Mouse (Mus musculus) liver, embryonic 16.5 days (tissue): Measurements from ENCODE around the gene Krcc1. TPM values are rescaled to one million over a fixed set of nuclear protein-coding genes. Genes with fewer than 3 reads are reported as not detected.
A peak's percentile ranks its signal among the peaks of the same experiment; 100 is the strongest.

ENCODE experiments used
- ATAC-seq: fragments of 200-750 bp; cut with Nextera tagmentation; 2 replicates; pipeline ENCODE4 v1.8.0; 2017; ENCODE audit warnings: low read depth, mild to moderate bottlenecking, moderate number of reproducible peaks, moderate library complexity
- H3K27ac ChIP-seq: fragments of 300-500 bp; sonication (generic); 2 replicates; pipeline ENCODE4 v1.5.1; 2014; ENCODE audit warnings: mild to moderate bottlenecking, low read length
- H3K27me3 ChIP-seq: fragments of 300-500 bp; sonication (generic); 2 replicates; pipeline ENCODE4 v1.6.1; 2014; ENCODE audit warnings: low read depth, low read length, mixed read lengths; ENCODE audit not compliant: control insufficient read depth, insufficient read depth
- H3K36me3 ChIP-seq: fragments of 300-500 bp; sonication (generic); 2 replicates; pipeline ENCODE4 v1.6.1; 2014; ENCODE audit warnings: mild to moderate bottlenecking; ENCODE audit not compliant: control insufficient read depth, insufficient read depth
- H3K4me1 ChIP-seq: fragments of 300-500 bp; sonication (generic); 2 replicates; pipeline ENCODE4 v1.6.1; 2014; ENCODE audit warnings: low read depth, low read length, mixed read lengths; ENCODE audit not compliant: control insufficient read depth
- H3K4me2 ChIP-seq: fragments of 300-500 bp; sonication (generic); 2 replicates; pipeline ENCODE4 v1.6.1; 2014; ENCODE audit warnings: low read depth, low read length, mixed read lengths
- H3K4me3 ChIP-seq: fragments of 300-500 bp; sonication (generic); 2 replicates; pipeline ENCODE4 v1.5.1; 2014; ENCODE audit warnings: low read depth, mild to moderate bottlenecking, low read length
- H3K9ac ChIP-seq: fragments of 300-500 bp; sonication (generic); 2 replicates; pipeline ENCODE4 v1.6.1; 2014; ENCODE audit warnings: low read depth, low read length
- H3K9me3 ChIP-seq: fragments of 300-500 bp; sonication (generic); replicated peaks from 2 replicates; pipeline ENCODE4 v1.6.1; 2016; ENCODE audit warnings: low read length; ENCODE audit not compliant: control insufficient read depth
- WGBS: fragments of 180-500 bp; shearing (Covaris S2); extraction: QIAGEN DNeasy Blood & Tissue Kit; methylation state at CpG from one replicate; pipeline ENCODE4 v1.1.7; 2014; ENCODE audit not compliant: insufficient replicate concordance; 5-methylcytosine and 5-hydroxymethylcytosine counted together
- polyA plus RNA-seq: library from polyadenylated mRNA; unstranded; fragments of >200 nt; fragmentation: Nextera tagmentation; extraction: Ambion mirVana; gene quantifications from 2 replicates; pipeline ENCODE4 v1.2.1, GENCODE M21; 2015

Gene Krcc1
- polyA plus RNA-seq, 1 experiment from 2014 or later, result 24.5 TPM

GRCm38 (mm10) chr6:71239069-71239750, 32.3 kb upstream of the Krcc1 start:
- H3K9ac ChIP-seq, result no peak overlapping the region
- H3K36me3 ChIP-seq, result no peaks in the 10 kb centered on the region
- no peak overlapping the region for H3K4me3 ChIP-seq
- WGBS, result 76% methylated on average over 26 of the region's 26 CpGs
- no peak for ATAC-seq
- H3K9me3 ChIP-seq, result no peaks in the 10 kb centered on the region
- no peaks in the 10 kb centered on the region for H3K27me3 ChIP-seq
- H3K27ac ChIP-seq, result no peak overlapping the region
- H3K4me1 ChIP-seq, result no peaks in the 10 kb centered on the region
- no peak overlapping the region for H3K4me2 ChIP-seq

DNA sequence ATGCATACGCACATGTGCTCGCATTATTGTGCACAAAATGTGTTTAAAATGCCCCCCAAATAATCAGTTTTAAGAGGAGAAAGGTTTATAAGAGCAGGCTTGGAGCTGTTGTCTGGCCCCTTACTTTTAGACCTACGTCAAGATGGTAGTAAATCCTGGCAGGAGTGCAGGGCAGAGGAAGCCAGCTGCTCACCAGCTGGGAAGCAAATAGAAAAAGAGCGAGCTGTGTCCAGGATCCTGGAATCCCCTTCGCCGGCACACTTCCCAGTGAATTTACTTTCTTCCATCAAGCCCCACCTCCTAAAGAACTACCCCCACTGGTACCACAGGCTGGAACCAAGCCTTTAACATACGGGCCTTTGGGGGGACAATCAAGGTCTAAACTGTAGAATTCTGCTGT, 30.6 kb upstream of the Krcc1 start:
- Histone ChIP-seq H3K4me2 (no peak overlapping the region), H3K9ac (no peak overlapping the region), H3K4me3 (no peak overlapping the region), H3K4me1 (no peaks in the 10 kb centered on the region), H3K9me3 (no peaks in the 10 kb centered on the region), H3K27me3 (no peaks in the 10 kb centered on the region), H3K27ac (no peak overlapping the region), H3K36me3 (no peaks in the 10 kb centered on the region)
- ATAC-seq, result no peak
- 81% methylated on average over 7 of the region's 7 CpGs for WGBS

GRCm38 (mm10) chr6:71242811-71243210, 28.7 kb upstream of the Krcc1 start:
- 42% methylated on average over 1 of the region's 1 CpGs for WGBS
- H3K27ac ChIP-seq, result no peak overlapping the region
- H3K4me3 ChIP-seq, result no peak overlapping the region
- no peaks in the 10 kb centered on the region for H3K4me1 ChIP-seq
- H3K9me3 ChIP-seq, result no peaks in the 10 kb centered on the region
- no peaks in the 10 kb centered on the region for H3K36me3 ChIP-seq
- no peak for ATAC-seq
- no peak overlapping the region for H3K9ac ChIP-seq
- H3K4me2 ChIP-seq, result no peak overlapping the region
- H3K27me3 ChIP-seq, result no peaks in the 10 kb centered on the region

DNA sequence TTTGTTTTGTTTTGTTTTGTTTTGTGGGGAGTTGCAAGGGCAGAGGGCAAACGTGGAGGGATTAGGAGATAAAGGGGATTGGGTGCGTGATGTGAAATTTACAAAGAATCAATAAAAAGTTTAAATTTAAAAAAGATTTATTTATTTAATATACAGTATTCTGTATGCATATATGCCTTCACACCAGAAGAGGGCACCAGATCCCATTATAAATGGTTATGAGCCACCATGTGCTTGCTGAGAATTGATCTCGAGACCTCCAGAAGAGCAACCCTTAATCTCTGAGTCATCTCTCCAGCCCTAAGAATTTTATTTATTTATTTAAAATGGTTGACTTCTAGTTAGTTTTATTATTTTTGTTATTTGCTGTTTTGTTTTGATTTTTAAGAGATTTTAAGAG, 28.2 kb upstream of the Krcc1 start:
- Histone ChIP-seq H3K36me3 (no peaks in the 10 kb centered on the region), H3K9me3 (no peaks in the 10 kb centered on the region), H3K9ac (no peak overlapping the region), H3K4me1 (no peaks in the 10 kb centered on the region), H3K4me2 (no peak overlapping the region), H3K27ac (no peak overlapping the region), H3K27me3 (no peaks in the 10 kb centered on the region), H3K4me3 (no peak overlapping the region)
- WGBS, result 63% methylated on average over 3 of the region's 3 CpGs
- no peak for ATAC-seq

- no peaks in the 10 kb centered on the region for H3K9me3 ChIP-seq
- 62% methylated on average over 1 of the region's 1 CpGs for WGBS
- ATAC-seq, result peak; percentile 59; the same call in 1 of the 2 replicates
These were observed 23.1 kb upstream of the Krcc1 start for GRCm38 (mm10) chr6:71248420-71248819.

DNA sequence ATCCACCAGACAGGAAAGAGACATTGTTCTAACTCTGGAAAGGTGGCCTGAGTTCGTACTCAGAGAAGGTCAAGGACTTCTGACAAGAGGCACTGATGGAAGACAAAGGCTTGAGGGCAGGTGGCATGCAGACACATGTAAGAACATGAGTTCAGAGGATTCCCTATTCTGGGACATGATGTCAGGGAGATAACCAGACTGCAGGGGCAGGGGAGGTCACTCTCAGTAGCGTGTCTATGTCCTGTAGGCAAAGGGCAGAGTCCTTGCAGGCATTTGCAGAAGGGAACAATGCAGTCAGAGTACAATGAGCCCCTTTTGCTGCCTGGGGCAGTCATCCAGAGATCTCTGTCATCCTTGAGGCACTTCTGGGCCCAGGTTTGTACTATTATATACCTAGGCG, 21.9 kb upstream of the Krcc1 start:
- 44% methylated on average over 3 of the region's 3 CpGs for WGBS
- ATAC-seq, result peak; percentile 50

More at GRCm38 (mm10) chr6:71248420-71248819, 23.1 kb upstream of the Krcc1 start:
- no peaks in the 10 kb centered on the region for H3K27me3 ChIP-seq
- H3K4me1 ChIP-seq, result no peaks in the 10 kb centered on the region
- H3K4me2 ChIP-seq, result no peak overlapping the region
- H3K4me3 ChIP-seq, result no peak overlapping the region
- no peak overlapping the region for H3K9ac ChIP-seq
- no peaks in the 10 kb centered on the region for H3K36me3 ChIP-seq
- H3K27ac ChIP-seq, result no peak overlapping the region

DNA sequence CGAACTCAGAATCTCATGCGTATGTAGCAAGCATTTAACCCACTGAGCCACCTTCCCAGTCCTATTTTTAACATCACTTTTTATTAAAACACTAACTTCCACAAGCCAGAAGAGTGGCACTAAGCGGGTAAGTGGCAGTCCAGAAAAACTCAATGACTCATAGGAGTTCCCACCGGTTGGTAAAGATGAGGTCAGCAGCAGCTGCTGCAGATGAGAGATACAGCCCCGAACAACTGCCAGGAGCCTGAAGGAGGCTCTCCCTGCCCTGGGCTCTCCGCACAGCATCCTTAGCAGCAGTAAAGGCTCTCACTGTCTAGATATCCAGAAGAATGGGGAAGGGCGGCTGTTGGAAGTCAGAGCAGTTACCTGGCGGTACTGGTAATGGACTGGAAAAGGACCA, 20.5 kb upstream of the Krcc1 start:
- Histone ChIP-seq H3K9ac (no peak overlapping the region), H3K27me3 (no peaks in the 10 kb centered on the region), H3K4me2 (no peak overlapping the region), H3K9me3 (no peaks in the 10 kb centered on the region), H3K36me3 (no peaks in the 10 kb centered on the region), H3K4me3 (no peak overlapping the region), H3K4me1 (no peaks in the 10 kb centered on the region), H3K27ac (no peak overlapping the region)
- 41% methylated on average over 8 of the region's 8 CpGs for WGBS
- ATAC-seq, result no peak

More for the DNA sequence above, 21.9 kb upstream of the Krcc1 start:
- H3K4me1 ChIP-seq, result no peaks in the 10 kb centered on the region
- H3K4me2 ChIP-seq, result no peak overlapping the region
- no peaks in the 10 kb centered on the region for H3K9me3 ChIP-seq
- no peak overlapping the region for H3K4me3 ChIP-seq
- no peaks in the 10 kb centered on the region for H3K36me3 ChIP-seq
- H3K27ac ChIP-seq, result no peak overlapping the region
- H3K9ac ChIP-seq, result no peak overlapping the region
- H3K27me3 ChIP-seq, result no peaks in the 10 kb centered on the region

DNA sequence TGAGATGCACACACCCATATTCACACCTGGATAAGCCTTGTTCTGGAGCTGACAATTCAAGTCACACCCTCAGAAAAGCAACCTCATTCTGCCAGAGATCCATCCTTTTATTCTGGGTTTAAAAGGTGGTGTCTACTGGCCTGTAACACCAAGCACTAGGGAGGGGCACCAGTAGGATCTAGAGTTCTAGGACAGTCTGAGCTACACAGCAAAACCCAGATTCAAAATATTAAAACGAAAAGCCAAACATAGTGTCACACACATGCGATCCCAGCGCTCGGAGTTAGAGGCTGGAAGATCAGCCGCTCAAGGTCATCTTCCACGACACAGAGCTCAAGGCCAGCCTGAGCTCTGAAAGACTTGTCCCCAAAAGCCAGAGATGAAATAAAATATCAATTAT, 17.0 kb upstream of the Krcc1 start:
- Histone ChIP-seq H3K27me3 (no peaks in the 10 kb centered on the region), H3K4me2 (no peak overlapping the region), H3K4me1 (no peaks in the 10 kb centered on the region), H3K36me3 (no peaks in the 10 kb centered on the region), H3K9me3 (no peaks in the 10 kb centered on the region), H3K4me3 (no peak overlapping the region), H3K27ac (no peak overlapping the region), H3K9ac (no peak overlapping the region)
- WGBS, result 73% methylated on average over 6 of the region's 6 CpGs
- ATAC-seq, result no peak

DNA sequence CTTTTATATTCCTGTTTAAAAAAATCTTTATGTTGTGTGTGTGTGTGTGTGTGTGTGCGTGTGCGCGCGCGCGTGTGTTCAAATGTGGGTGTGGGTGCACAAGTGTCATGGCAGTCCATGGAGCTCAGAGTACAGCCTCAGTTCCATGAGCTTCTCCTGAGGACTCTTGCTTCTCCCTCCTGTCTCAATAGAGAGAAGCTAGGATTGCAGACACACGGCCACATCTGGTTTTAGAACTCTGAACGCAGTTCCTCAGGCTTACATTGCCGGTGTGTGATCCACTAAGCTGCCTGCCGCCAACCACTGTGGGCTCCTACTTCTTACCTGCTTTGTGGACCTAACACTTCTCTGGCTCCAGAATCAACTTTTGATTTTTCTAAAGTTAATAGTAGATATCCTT, 15.3 kb upstream of the Krcc1 start:
- 87% methylated on average over 10 of the region's 10 CpGs for WGBS
- H3K9ac ChIP-seq, result no peak overlapping the region
- H3K36me3 ChIP-seq, result no peaks in the 10 kb centered on the region
- H3K4me1 ChIP-seq, result peaks cover 6% of the 10 kb centered on the region
- H3K4me3 ChIP-seq, result no peak overlapping the region
- no peak overlapping the region for H3K27ac ChIP-seq
- no peaks in the 10 kb centered on the region for H3K9me3 ChIP-seq
- no peaks in the 10 kb centered on the region for H3K27me3 ChIP-seq
- ATAC-seq, result no peak
- no peak overlapping the region for H3K4me2 ChIP-seq
